Mouse (Mus musculus) liver, adult 2 months (tissue): ENCODE measurements around the gene Dcaf8. TPM values are rescaled to one million over a fixed set of nuclear protein-coding genes. Genes with fewer than 3 reads are reported as not detected.
A peak's percentile ranks its signal among the peaks of the same experiment; 100 is the strongest.

Source experiments
- DNase-seq: peaks from one replicate; pipeline ENCODE4 v3.0.0-alpha.2; 2011; ENCODE audit warnings: low read depth, low spot score; ENCODE audit errors: extremely low read depth
- H3K27ac ChIP-seq: fragments of 200-500 bp; replicated peaks from 2 replicates; pipeline ENCODE4 v1.5.1; 2012; ENCODE audit warnings: low read depth, mild to moderate bottlenecking, control low read depth, inconsistent platforms, low read length; ENCODE audit not compliant: insufficient read depth
- H3K27me3 ChIP-seq: fragments of 200-500 bp; 2 replicates; pipeline ENCODE4 v1.6.1; 2012; ENCODE audit warnings: mild to moderate bottlenecking, moderate library complexity, low read length, inconsistent platforms; ENCODE audit not compliant: control insufficient read depth, insufficient read depth
- H3K36me3 ChIP-seq: fragments of 200-500 bp; 2 replicates; pipeline ENCODE4 v1.6.1; 2012; ENCODE audit warnings: low read length, inconsistent platforms; ENCODE audit not compliant: control insufficient read depth, insufficient read depth
- H3K4me1 ChIP-seq: fragments of 200-500 bp; 2 replicates; pipeline ENCODE4 v1.6.1; 2011; ENCODE audit warnings: low read length; ENCODE audit not compliant: control insufficient read depth, insufficient read depth
- H3K4me3 ChIP-seq: fragments of 200-500 bp; 2 replicates; pipeline ENCODE4 v1.5.1; 2011; ENCODE audit warnings: low read depth, mild to moderate bottlenecking, control low read depth, low read length, moderate library complexity; ENCODE audit not compliant: insufficient read depth
- H3K79me2 ChIP-seq: fragments of 200-500 bp; 2 replicates; pipeline ENCODE4 v1.6.1; 2012; ENCODE audit warnings: inconsistent platforms, mild to moderate bottlenecking, low read length, moderate library complexity; ENCODE audit not compliant: control insufficient read depth, insufficient read depth
- H3K9ac ChIP-seq: fragments of 200-500 bp; 2 replicates; pipeline ENCODE4 v1.6.1; 2012; ENCODE audit warnings: low read depth, mild to moderate bottlenecking, control low read depth, inconsistent platforms, low read length
- CTCF ChIP-seq: fragments of 200-500 bp; IDR thresholded peaks from 2 replicates; pipeline ENCODE4 v1.5.1; 2011; ENCODE audit warnings: low read depth, low read length, control low read depth
- POLR2A ChIP-seq: fragments of 200-500 bp; IDR thresholded peaks from 2 replicates; pipeline ENCODE4 v1.6.1; 2011; ENCODE audit warnings: low read length, control low read depth; ENCODE audit not compliant: insufficient read depth; ENCODE audit errors: extremely low read depth
- WGBS: fragments of 180-500 bp; shearing (Covaris S2); methylation state at CpG from one replicate; pipeline ENCODE4 v1.1.7; 2018; 5-methylcytosine and 5-hydroxymethylcytosine counted together
- polyA plus RNA-seq: library from polyadenylated mRNA; depleted of rRNA; stranded (reverse); fragments of >200 nt; gene quantifications from 2 replicates; pipeline ENCODE4 v1.2.3, GENCODE M21; 2012
- total RNA-seq: library from RNA; depleted of rRNA; stranded (reverse); fragments of >200 nt; gene quantifications from 2 replicates; pipeline ENCODE4 v1.2.3, GENCODE M21; 2014

The Dcaf8 gene
- total and polyA plus RNA-seq, 2 experiments: 54.1 to 92.7 TPM

DNA sequence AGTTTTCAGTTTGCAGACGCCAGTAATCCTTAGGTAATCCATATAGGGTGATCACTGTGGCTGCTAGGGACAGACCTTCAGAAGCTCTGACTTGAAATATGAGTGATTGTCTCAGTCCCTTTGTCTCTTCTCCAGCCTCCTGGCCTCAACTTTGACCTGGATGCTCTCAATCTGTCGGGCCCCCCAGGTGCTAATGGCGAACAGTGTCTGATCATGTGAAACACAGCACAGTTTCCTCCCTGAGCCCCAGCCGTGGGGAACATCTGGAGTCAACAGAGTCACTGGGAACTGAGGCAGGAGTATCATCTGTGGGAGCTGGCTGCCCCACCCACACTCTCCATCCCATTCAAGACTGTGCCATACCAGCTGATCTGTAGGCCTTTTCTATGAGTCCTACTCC is 13.8 kb upstream of the Dcaf8 start:
- Histone ChIP-seq H3K27me3 (no peaks in the 10 kb centered on the region), H3K9ac (no peak overlapping the region), H3K36me3 (peaks cover 52% of the 10 kb centered on the region), H3K27ac (no peak overlapping the region), H3K79me2 (no peaks in the 10 kb centered on the region), H3K4me3 (no peak overlapping the region), H3K4me1 (0 out of 2 replicates have a peak, but pooled peaks cover 2% of the 10 kb centered on the region)
- 83% methylated on average over 4 of the region's 4 CpGs for WGBS
- DNase-seq: no peak
- TF ChIP-seq CTCF (no peak), POLR2A (no peak)

GRCm38 (mm10) chr1:172140160-172140559 is 7.7 kb upstream of the Dcaf8 start:
- peaks cover 6% of the 10 kb centered on the region for H3K36me3 ChIP-seq
- H3K9ac ChIP-seq: no peak overlapping the region
- TF ChIP-seq POLR2A (no peak), CTCF (no peak)
- 83% methylated on average over 2 of the region's 2 CpGs for WGBS
- no peak overlapping the region for H3K4me3 ChIP-seq
- no peak overlapping the region for H3K27ac ChIP-seq
- DNase-seq: no peak
- no peaks in the 10 kb centered on the region for H3K79me2 ChIP-seq
- peaks cover 4% of the 10 kb centered on the region for H3K4me1 ChIP-seq
- H3K27me3 ChIP-seq: no peaks in the 10 kb centered on the region

DNA sequence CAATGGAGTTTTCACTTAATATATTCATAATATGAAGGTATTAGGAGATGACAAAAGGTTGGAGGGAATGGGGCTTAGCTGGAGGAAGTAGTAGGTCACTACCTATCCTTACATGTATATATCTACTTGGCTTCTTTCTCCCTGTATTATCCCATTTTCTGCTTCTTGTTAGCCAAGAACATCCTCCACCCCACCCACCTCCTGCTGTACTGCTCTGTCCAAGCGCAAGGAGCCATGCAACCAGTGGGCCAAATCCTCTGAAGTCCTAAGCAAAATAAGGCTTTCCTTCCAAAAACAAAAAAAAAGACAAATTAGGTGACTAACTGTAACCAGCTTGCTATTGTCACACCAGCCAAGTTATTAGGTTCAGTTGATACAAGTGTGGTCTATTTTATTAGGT is 7.1 kb upstream of the Dcaf8 start:
- Histone ChIP-seq H3K4me1 (peaks cover 4% of the 10 kb centered on the region), H3K36me3 (peaks cover 2% of the 10 kb centered on the region), H3K4me3 (no peak overlapping the region), H3K9ac (no peak overlapping the region), H3K79me2 (no peaks in the 10 kb centered on the region), H3K27ac (no peak overlapping the region), H3K27me3 (no peaks in the 10 kb centered on the region)
- TF ChIP-seq CTCF: no peak
- TF ChIP-seq POLR2A: no peak
- 100% methylated on average over 1 of the region's 1 CpGs for WGBS
- DNase-seq: no peak

DNA sequence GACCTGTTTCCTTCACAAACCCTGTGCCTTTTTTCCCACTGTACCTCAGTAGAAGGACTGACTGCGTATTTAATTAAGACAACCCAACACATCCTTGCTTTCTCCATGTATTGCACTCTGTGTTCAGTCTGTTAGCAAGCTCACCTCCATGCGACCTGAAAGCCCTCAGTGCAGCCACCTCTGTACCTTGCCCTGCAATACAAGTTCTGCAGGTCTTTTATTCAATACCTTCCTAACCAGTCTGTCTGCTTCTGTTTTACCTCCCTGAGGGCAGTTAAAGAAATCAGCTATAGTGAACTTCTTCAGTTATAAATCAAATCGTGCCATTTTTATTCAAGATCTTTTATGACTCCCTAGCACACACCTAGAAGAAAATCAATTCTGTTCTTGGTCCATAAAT is 6.4 kb upstream of the Dcaf8 start:
- H3K4me3 ChIP-seq: no peak overlapping the region
- TF ChIP-seq CTCF (no peak), POLR2A (no peak)
- DNase-seq: peak; percentile 69
- no peaks in the 10 kb centered on the region for H3K36me3 ChIP-seq
- no peak overlapping the region for H3K27ac ChIP-seq
- H3K79me2 ChIP-seq: no peaks in the 10 kb centered on the region
- no peaks in the 10 kb centered on the region for H3K27me3 ChIP-seq
- H3K9ac ChIP-seq: no peak overlapping the region
- 46% methylated on average over 3 of the region's 3 CpGs for WGBS
- H3K4me1 ChIP-seq: peaks cover 4% of the 10 kb centered on the region

GRCm38 (mm10) chr1:172143570-172143969 is 4.3 kb upstream of the Dcaf8 start:
- no peaks in the 10 kb centered on the region for H3K27me3 ChIP-seq
- WGBS: 2% methylated on average over 1 of the region's 1 CpGs
- H3K4me3 ChIP-seq: no peak overlapping the region
- H3K4me1 ChIP-seq: peaks cover 4% of the 10 kb centered on the region
- no peak overlapping the region for H3K27ac ChIP-seq
- no peaks in the 10 kb centered on the region for H3K36me3 ChIP-seq
- no peak for TF ChIP-seq POLR2A
- peak; percentile 48 for TF ChIP-seq CTCF
- no peak overlapping the region for H3K9ac ChIP-seq
- peak; percentile 69 for DNase-seq
- peaks cover 4% of the 10 kb centered on the region; the same call in 1 of the 2 replicates for H3K79me2 ChIP-seq

DNA sequence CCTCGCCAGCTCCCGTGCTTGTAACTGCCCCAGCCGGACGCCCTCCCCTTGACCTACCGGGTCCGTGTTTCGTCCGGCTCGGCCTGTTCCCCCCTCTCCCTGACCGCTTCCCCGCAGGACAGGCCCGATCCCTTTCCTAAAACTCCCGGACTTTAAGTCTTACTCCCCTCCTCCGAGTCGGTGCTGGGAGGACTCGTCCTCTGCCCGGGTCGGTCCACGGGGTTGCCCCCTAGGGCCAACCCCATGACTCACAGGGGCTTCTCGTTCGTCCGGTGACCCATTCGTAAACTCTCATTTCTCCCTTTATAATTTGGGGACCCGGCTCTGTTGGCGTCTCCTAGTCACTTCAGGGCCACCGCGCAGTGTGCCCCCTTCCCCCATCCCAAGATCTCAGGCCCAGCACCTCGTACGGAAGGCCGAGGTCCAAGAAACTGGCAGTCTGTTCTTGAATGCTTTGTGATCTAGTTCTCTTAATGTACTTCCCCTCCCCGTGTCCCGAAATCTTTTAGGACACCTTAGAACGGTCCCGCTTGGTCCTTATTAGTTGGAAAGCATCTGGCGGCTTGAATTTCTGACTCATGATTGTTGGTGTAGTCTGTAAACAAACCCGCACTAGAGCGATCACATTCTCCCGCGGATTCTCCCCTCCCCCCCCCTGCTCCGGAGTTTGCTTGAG is 533 bp downstream of the Dcaf8 start:
- H3K4me3 ChIP-seq: peak overlapping the region; percentile 93
- TF ChIP-seq POLR2A: no peak
- peaks cover 12% of the 10 kb centered on the region for H3K4me1 ChIP-seq
- H3K36me3 ChIP-seq: peaks cover 20% of the 10 kb centered on the region
- H3K27me3 ChIP-seq: no peaks in the 10 kb centered on the region
- peak overlapping the region; percentile 97 for H3K9ac ChIP-seq
- H3K27ac ChIP-seq: peak overlapping the region; percentile 97
- DNase-seq: peak; percentile 65
- H3K79me2 ChIP-seq: peaks cover 22% of the 10 kb centered on the region; the same call in 1 of the 2 replicates
- under 1% methylated on average over 37 of the region's 40 CpGs for WGBS
